Mouse (Mus musculus): ENCODE data around the gene Sbpl.

DNA sequence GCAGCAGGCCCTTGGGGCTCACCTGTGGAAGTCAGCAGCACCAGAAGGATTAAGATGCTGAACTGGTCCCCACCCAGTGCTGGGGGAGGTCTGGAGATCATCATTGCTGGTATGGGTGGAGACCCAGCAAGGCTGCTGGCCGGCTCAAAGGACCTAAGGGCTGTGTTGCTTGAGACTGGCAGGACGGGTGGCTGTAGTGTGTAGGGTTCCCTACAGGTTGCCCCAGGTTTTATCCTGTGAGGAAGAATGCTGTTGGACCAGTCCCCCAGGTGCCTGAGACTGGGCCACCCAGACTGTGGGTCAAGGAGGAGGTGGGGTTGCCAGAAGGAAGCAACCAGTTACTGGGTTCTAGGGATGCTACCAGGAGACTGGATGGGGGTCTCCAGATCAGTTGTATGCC lies 42.8 kb upstream of the Sbpl start, which contains the start of gene Prss22:
- TF ChIP-seq CTCF (IDR thresholded peaks at IDR 0.05; ENCODE audit: low read depth) (no peak), EP300 (IDR thresholded peaks at IDR 0.05; ENCODE audit: low read depth) (no peak)

All from liver, embryonic 14.5 days (tissue).